Mouse (Mus musculus) kidney, adult 2 months (tissue): ENCODE measurements at regions not wholly inside any gene's neighbourhood (a gene's known extent, or its start where the extent isn't known, plus 50 kb on each side); places are given as distances from the start of the nearest gene placed in this dataset.
A peak's percentile ranks its signal among the peaks of the same experiment; 100 is the strongest.

Source experiments
- DNase-seq: peaks from one replicate; pipeline ENCODE4 v3.0.0; 2021
- H3K27ac ChIP-seq: fragments of 200-500 bp; 2 replicates; pipeline ENCODE4 v1.5.1; 2012; ENCODE audit warnings: low read depth, low read length, control low read depth, inconsistent platforms; ENCODE audit not compliant: insufficient read depth
- H3K27me3 ChIP-seq: fragments of 200-500 bp; replicated peaks from 2 replicates; pipeline ENCODE4 v1.6.1; 2012; ENCODE audit warnings: mild to moderate bottlenecking, moderate library complexity, low read length, inconsistent platforms; ENCODE audit not compliant: control insufficient read depth, insufficient read depth
- H3K36me3 ChIP-seq: fragments of 200-500 bp; 2 replicates; pipeline ENCODE4 v1.6.1; 2012; ENCODE audit warnings: mild to moderate bottlenecking, moderate library complexity, low read length, inconsistent platforms; ENCODE audit not compliant: control insufficient read depth, insufficient read depth
- H3K4me1 ChIP-seq: fragments of 200-500 bp; 2 replicates; pipeline ENCODE4 v1.6.1; 2011; ENCODE audit warnings: low read length; ENCODE audit not compliant: control insufficient read depth, insufficient read depth
- H3K4me3 ChIP-seq: fragments of 200-500 bp; 2 replicates; pipeline ENCODE4 v1.5.1; 2011; ENCODE audit warnings: mild to moderate bottlenecking, low read depth, low read length, control low read depth; ENCODE audit not compliant: insufficient read depth
- CTCF ChIP-seq: fragments of 200-500 bp; conservative IDR thresholded peaks from 2 replicates; pipeline ENCODE4 v1.5.1; 2011; ENCODE audit warnings: low read depth, mild to moderate bottlenecking, control low read depth, low read length, moderate library complexity, mixed read lengths; ENCODE audit not compliant: insufficient read depth, insufficient read length
- POLR2A ChIP-seq: fragments of 200-500 bp; IDR thresholded peaks from one replicate; pipeline ENCODE4 v1.6.1; 2011; ENCODE audit warnings: low read depth, low read length, control low read depth
- WGBS: fragments of 180-500 bp; shearing (Covaris S2); methylation state at CpG from one replicate; pipeline ENCODE4 v1.1.7; 2018; 5-methylcytosine and 5-hydroxymethylcytosine counted together

DNA sequence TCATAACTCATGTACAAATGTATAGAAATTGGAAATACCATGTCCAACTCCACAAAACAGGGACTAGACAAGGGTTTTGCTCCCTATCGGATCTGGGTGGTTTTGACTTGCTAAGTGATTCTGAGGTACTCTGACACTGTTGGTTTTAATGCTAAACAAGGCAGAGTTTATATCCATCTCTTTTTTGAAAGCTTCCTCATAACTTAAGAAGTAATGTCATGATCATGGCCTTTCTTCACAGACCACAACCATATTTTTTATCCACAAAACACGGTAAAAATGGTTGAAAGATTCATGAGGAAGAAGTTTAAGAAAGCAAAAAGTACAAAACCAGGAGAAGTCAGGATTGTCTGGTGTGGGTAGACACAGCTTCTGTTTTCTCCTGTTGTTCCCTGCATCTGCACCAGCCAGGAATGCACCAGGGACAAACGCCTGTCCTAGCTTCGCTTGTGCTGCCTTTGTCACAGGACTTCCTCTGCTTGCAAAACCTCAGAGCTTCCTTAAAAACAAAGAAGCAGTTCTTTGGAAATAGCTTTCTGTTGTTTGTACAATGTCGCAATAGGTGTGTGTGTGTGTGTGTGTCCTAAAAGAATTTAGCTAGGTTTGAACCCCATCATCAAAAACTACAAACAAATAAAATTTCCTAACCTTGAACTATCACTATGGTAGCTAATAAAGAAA lies 153.3 kb downstream of the Pah start:
- 68% methylated on average over 5 of the region's 5 CpGs for WGBS
- no peaks in the 10 kb centered on the region for H3K36me3 ChIP-seq
- no peaks in the 10 kb centered on the region; the same call in 1 of the 2 replicates for H3K27me3 ChIP-seq
- no peak overlapping the region for H3K4me3 ChIP-seq
- TF ChIP-seq POLR2A = no peak
- no peak for TF ChIP-seq CTCF
- no peaks in the 10 kb centered on the region for H3K4me1 ChIP-seq
- no peak overlapping the region for H3K27ac ChIP-seq
- DNase-seq = no peak

DNA sequence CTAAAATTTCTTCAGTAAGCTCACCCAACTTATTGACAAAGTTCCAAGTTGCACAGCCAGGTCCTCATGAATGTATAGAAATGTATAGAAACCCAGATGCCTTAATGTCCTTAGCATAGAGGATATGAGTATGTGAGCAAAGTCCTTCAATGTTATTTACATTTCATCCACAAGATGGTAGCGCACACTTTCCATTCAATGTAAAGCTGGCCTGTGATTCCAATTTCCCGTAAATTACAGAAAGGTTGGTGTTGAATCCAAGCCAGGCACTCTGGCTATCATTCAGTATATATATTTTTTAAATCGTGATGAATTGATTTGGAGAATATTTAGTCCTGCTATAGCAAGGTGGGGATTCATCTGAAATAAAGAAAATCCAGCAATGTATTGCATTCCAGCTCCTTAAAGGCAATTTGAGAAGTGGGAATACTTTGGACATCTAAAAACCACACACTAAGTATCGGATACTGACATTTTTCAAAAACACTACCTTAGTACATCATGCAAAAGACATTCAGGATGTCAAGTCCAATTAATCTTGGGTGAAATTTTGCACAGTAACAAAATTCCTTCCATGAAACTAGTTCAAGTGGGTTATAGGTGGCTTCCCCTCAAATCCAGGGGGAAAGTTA lies 154.6 kb downstream of the Pah start:
- H3K4me1 ChIP-seq = no peaks in the 10 kb centered on the region
- H3K27ac ChIP-seq = no peak overlapping the region
- H3K36me3 ChIP-seq = no peaks in the 10 kb centered on the region
- no peak for TF ChIP-seq CTCF
- no peak for TF ChIP-seq POLR2A
- H3K4me3 ChIP-seq = no peak overlapping the region
- no peak for DNase-seq
- no peaks in the 10 kb centered on the region for H3K27me3 ChIP-seq
- 62% methylated on average over 4 of the region's 4 CpGs for WGBS

DNA sequence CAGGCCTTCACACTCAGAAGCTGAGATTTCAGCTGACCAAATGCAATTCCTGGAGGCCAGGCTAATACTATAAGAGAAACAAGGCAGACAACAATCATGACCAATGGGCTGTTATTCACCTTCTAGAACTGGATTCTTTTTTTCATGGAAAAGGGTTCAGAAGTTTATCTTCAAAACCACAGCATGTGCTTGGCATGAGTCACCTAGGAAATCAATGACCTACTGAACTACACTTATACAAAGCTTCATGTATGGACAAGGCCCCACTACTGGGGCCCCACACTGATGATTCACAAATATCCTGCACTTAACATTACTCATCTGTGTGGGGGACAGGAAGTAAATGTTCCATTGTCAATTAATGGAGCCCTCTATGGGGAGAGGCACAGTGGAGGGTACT lies 157.4 kb downstream of the Pah start:
- no peaks in the 10 kb centered on the region for H3K27me3 ChIP-seq
- H3K36me3 ChIP-seq = no peaks in the 10 kb centered on the region
- no peak for TF ChIP-seq POLR2A
- no peak for TF ChIP-seq CTCF
- DNase-seq = no peak
- no peaks in the 10 kb centered on the region for H3K4me1 ChIP-seq
- no peak overlapping the region for H3K27ac ChIP-seq
- H3K4me3 ChIP-seq = no peak overlapping the region

DNA sequence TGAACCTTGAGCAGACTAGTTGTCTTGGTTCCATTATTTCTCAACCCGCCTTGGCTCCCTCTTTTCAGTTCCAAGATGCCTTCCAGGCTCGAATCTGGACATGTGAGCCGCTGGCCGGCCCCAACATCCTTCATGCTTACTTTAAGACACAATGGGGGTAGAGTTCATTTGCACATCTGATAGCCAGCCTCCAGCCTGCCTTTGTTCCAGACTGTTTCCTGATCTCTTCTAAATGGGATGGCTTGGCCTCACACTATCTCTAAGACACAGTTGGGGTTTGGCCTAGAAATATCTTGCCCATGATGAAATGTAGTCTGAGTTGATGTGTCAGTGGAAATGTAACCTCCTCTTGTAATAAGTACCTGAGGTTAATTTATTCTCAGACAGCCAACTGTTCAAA lies 164.7 kb downstream of the Pah start:
- no peaks in the 10 kb centered on the region for H3K36me3 ChIP-seq
- no peak overlapping the region for H3K4me3 ChIP-seq
- TF ChIP-seq CTCF (no peak), POLR2A (no peak)
- no peak for DNase-seq
- H3K27ac ChIP-seq = no peak overlapping the region
- WGBS = 78% methylated on average over 4 of the region's 4 CpGs
- no peaks in the 10 kb centered on the region for H3K4me1 ChIP-seq
- no peaks in the 10 kb centered on the region for H3K27me3 ChIP-seq

DNA sequence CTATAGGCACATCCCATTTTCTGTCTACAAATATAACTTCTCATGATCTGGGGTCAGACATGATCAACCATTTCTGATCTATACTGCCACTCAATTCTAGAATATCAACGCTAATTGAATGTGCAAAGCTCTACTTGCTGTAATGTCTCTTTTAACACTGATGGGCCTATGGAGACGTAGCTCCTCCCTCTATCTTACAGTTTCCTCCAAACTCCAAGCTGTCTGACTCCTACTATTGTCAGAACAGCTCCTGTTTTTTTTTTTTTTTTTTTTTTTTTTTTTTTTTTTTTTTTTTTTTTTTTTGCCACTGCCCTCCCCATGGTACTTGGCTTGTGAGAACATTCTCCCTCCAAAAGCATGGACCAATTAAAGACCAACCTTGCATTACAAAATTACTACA lies 165.2 kb downstream of the Pah start:
- Histone ChIP-seq H3K27ac (no peak overlapping the region), H3K36me3 (no peaks in the 10 kb centered on the region), H3K4me3 (no peak overlapping the region), H3K27me3 (no peaks in the 10 kb centered on the region), H3K4me1 (no peaks in the 10 kb centered on the region)
- no peak for DNase-seq
- TF ChIP-seq POLR2A (no peak), CTCF (no peak)
- WGBS = 95% methylated on average over 2 of the region's 2 CpGs

DNA sequence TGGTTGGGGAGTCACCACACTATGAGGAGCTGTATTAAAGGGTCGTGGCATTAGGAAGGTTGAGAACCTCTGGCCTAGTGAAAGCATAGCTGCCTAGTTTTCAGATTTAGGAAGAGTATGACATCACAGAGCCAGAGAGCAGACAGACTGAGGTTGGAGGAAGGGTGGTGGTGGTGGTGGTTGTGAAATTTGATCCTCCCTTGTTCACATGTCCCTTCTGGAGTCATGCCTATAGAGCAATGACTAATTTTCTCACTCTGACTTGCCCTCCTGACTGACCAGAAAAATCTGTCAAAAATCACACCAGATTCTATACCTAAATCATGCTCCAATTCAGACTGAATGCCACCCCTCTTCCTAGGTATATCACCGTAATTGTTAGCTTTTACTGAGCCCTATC lies 166.2 kb downstream of the Pah start:
- Histone ChIP-seq H3K27me3 (no peaks in the 10 kb centered on the region), H3K4me1 (no peaks in the 10 kb centered on the region), H3K36me3 (no peaks in the 10 kb centered on the region), H3K27ac (no peak overlapping the region), H3K4me3 (no peak overlapping the region)
- DNase-seq = no peak
- TF ChIP-seq POLR2A (no peak), CTCF (no peak)
- WGBS = 73% methylated on average over 2 of the region's 2 CpGs

DNA sequence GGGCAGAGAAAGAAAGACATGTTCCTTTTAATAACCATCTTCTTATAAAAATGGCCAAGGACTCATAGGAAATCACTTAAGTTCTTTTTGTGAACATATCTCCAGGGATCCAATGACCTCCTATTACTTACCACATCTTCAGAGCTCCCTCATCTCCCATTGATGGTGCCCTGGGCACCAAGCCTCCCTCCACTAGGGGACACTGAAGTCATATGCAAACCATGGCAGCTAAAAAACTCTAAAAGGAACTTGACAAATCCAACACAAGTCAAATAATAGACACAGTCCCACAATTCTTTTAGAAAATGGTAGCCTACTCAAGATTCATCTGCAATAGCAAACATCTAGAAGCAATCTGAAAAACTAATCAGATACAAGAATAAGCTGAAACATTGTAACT lies 167.2 kb upstream of the Igf1 start:
- no peaks in the 10 kb centered on the region for H3K36me3 ChIP-seq
- TF ChIP-seq CTCF (peak; percentile 78), POLR2A (no peak)
- no peaks in the 10 kb centered on the region for H3K4me1 ChIP-seq
- DNase-seq = peak; percentile 22
- H3K4me3 ChIP-seq = no peak overlapping the region
- H3K27me3 ChIP-seq = no peaks in the 10 kb centered on the region
- H3K27ac ChIP-seq = no peak overlapping the region
